Mouse (Mus musculus) cerebellum, postnatal 36 days (tissue): ENCODE data around the gene Nrn1l.

Experiments used
- DNase-seq, 2 experiments: peaks; one replicate each; pipeline ENCODE4 v3.0.0; 2021 to 2022; ENCODE audit warnings: mixed read lengths in 2 of 2

The Nrn1l gene

DNA sequence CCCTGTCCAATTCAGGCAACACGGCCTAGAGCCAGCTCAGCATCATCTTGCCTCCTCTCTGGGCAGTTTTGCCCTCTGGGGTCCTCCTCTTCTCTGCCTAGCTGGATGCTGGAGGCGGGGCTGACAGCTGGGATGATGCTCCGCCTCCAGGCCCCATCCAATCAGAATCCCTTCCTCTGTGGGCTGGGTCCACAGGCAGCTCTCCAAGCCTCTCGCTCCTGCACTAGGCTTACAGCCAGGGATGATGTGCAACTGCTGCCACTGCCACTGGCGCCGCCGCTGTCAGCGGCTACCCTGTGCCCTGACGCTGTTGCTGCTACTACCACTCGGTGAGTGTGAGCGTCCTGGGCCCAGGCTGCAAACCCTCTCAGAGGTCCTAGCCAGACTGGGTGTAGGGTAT lies at the start of gene Nrn1l:
Gene Nrn1l (plus strand): TSS at position 229 of the 400 bp plus-strand sequence.
- peak in 1 of 2 experiments; percentile 36 for DNase-seq

DNA sequence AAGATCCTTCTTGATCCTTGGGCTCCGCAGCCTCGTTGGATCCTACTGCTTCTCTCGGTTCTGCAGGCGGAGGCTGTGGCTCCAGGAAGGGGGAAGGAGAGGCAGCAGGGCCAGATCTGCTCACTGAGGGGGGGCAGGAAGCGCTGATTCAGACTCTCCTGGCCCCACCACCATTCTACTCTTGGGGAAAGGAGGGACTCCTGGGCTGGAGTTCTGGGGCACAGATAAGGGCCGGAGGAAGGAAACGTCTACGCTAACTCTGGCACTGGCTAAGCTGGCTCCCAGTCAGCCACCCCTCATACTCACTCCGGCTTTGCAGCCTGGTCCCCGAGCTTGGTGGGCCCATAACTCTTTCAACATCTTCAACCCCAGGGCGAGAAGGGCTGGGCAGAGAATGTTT lies 46.7 kb upstream of the Nrn1l start:
- no peak for DNase-seq

DNA sequence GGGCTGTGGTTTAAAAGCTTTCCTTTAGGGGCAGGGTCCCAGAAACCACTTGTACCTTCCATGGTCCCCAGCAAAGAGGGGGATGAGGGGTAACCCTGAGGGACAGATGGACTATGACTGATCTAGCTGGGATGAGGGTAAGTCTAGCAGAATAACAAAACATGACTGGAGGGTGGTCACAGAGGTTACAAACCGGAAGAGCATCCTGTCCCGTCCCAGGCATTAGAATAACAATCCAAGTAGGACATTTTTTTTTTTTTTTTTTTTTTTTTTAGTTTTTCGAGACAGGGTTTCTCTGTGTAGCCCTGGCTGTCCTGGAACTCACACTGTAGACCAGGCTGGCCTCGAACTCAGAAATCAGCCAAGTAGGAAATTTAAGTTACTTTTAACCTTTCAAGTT lies 43.4 kb upstream of the Nrn1l start:
- no peak for DNase-seq

DNA sequence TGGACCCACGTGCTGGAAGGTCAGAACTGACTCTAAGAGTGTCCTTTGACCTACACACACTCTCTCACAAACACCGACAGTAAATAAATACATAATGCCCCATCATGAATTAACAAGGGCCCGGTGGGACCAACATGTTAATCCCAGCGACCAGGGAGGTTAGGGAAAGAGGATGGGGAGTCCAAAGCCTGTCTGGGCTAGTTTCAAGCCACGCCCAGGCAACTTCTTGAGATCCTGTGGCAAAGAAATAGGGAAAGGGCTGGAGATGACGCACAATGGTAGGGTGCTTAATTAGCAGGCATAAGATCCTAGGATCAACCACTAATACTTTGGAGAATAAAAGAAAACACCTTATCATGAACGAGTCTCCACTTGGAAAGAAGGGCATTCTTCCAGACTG lies 42.8 kb upstream of the Nrn1l start:
- DNase-seq, result no peak

DNA sequence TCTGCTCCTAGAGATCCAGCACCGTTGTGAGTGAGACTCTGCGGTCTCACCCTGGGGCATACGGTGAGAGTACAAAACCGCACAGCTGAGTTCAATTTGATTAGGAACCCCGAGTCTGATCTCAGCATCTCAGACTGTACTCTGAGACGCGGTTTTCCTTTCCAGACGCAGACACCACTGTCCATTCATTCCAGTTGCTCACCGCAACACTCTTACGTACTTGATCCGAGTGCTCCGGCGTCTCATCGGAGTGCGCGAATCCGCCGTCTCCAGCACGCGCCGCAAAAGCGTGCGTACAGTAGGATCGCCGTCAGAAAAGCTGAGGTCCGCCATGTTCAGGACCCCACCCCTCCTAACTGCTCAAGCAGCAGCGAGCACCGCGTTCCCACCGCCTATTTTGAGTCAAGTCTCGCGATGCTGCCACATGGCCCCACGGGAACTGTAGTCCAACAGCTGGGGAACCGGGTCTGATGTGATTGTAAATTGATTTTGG lies 41.7 kb upstream of the Nrn1l start:
- DNase-seq, result peak; percentile 80 to 81

DNA sequence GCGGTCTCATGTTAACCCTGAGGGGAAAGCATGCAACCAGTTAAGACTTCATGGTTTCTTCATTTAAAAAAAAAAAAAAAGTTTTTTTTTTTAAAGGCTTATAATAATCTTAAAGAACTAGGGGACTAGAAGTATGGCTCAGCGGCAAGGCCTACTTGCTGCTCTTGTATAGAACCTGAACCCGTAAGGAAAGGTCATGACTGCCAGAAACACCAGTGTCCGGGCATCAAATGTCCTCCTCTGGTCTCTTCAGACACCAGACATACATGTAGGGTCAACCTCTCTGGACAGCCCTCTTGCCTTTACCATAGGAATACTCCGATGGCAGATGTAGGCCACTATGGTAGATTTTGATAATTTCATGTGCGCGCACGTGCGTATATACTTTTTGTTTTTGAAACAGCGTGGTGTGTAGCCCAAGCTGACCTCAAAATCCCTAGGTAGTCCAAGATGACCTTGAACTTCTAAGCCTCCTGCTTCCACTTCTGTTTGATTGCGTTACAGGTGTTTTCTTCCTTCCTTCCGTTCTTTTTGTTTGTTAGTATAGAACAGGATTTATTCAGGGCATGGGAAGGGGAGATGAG lies 41.1 kb upstream of the Nrn1l start:
- no peak for DNase-seq

DNA sequence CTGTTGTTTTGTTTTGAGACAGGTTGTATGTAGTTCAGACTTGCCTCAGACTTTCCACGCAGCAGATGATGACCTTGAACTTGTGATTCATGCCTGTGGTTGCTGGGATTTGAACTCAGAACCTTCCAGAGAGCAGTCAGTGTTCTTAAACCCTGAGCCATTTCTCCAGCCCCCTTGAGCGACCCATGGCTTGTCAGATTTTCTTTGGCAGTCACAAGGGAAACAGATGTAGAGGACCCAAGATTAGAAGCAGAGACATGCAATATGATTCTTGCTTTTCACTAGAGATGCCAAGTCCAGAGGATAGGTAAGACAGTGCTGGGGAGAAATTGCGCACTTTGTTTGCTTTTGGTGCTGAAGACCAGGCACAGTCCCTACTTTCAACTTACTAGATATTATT lies 40.2 kb upstream of the Nrn1l start, which contains the start of gene Cenpt:
Gene Cenpt (minus strand): TSS at position 101 of the 400 bp plus-strand sequence.
- no peak for DNase-seq

DNA sequence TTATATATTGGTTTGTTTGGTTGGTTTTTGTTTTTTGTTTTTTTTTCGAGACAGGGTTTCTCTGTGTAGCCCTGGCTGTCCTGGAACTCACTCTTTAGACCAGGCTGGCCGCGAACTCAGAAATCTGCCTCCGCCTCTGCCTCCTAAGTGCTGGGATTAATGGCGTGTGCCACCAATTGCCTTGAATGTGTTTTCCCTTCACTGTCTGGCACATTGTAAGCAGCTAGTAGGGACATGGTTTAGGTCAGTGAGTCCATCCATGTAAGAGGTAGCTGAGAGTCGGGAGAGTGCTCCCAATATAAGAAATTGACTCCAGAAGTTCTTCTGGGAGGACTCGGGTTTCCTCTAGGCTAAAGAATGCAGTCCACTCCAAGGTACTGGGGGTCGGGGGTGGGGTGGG lies 39.1 kb upstream of the Nrn1l start:
- DNase-seq, result no peak

DNA sequence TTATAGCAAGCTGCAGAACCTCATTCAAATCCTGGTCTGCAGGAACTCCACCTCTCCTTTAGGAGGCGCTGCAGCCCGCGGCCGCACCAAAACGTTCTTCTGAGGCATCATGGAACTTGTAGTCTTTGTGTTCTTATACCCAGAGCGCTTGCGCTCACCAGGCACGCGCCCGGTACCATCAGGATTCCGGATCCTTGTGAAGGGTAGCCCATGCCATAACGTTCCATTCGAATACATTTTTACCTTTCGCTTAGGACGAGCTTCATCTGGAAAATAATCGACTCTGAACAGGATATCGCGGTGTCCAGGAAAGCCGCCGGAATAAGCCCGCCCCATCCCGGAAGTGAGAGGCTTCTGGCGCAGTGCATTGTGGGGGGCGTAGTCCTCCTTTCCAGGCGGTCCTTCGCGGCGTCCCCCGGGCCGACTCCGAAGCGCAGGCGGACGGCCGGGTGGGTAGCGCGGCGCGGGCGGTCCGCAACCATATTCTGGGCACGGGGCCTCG lies 38.6 kb upstream of the Nrn1l start, which contains the start of gene Thap11:
Gene Thap11 (plus strand): TSS at position 418 of the 502 bp plus-strand sequence.
- peak; percentile 90 for DNase-seq

DNA sequence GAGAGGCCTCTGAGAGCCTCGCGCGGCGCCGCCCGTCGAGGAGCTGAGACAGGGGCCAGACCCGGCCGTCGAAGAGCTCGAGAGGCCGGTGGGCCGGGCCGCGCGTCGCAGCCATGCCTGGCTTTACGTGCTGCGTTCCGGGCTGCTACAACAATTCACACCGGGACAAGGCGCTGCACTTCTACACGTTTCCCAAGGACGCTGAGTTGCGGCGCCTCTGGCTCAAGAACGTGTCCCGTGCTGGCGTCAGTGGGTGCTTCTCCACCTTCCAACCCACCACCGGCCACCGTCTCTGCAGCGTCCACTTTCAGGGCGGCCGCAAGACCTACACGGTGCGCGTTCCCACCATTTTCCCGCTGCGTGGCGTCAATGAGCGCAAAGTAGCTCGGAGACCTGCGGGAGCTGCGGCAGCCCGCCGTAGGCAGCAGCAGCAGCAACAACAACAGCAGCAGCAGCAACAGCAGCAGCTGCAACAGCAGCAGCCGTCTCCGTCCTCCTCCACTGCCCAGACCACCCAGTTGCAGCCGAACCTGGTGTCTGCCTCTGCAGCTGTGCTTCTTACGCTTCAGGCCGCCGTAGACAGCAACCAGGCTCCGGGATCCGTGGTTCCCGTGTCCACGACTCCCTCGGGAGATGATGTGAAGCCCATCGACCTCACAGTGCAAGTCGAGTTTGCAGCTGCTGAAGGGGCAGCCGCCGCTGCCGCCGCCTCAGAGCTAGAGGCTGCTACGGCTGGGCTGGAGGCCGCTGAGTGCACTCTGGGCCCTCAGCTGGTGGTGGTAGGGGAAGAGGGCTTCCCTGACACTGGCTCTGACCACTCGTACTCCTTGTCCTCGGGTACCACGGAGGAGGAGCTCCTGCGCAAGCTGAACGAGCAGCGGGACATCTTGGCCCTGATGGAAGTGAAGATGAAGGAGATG lies 37.9 kb upstream of the Nrn1l start:
- DNase-seq, result peak; percentile 45 to 50

DNA sequence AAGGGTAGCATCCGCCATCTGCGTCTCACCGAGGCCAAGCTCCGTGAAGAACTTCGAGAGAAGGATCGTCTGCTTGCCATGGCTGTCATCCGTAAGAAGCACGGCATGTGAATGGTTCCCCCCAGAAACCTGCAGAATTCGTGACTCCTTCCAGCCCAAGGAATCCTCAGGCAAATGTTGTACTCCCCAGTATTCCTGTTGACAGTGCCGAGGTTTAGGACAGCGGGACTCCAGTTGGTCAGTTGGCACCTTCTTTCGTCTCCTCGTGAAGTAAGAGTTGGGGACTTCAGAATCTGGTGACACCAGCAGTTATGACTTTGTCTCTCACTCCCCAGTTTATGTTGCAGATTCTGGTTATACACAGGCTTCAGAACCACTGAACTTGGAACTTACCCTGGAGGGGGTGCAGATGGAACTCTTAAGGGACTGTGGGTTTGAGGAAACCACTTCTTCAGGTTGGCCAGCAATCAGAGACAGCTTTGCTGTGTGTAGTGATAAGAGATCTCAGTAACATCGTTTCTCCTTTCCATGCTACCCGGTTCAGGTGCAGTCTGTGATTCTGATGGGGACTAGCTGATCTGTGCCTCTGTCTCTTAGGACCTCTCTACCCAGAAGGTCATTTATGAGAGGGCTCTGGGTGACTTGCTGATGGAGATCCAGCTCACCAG lies 37.1 kb upstream of the Nrn1l start:
- DNase-seq, result no peak

DNA sequence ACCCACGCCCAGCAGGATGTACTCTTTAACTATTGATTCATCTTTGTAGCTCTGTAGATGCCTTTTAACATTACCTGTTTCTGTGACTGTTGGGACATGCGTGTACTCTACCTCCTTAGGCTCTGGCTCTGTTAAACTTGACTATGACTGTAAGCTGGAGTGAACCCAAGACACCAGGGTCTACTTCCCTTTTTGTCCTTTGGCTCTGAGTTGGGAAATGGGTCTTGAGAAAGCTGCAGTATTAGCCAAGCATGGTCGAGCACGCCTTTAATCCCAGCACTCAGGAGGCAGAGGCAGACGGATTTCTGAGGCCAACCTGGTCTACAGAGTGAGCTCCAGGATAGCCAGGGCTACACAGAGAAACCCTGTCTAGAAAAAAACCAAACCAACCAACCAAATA lies 34.9 kb upstream of the Nrn1l start:
- DNase-seq, result no peak

DNA sequence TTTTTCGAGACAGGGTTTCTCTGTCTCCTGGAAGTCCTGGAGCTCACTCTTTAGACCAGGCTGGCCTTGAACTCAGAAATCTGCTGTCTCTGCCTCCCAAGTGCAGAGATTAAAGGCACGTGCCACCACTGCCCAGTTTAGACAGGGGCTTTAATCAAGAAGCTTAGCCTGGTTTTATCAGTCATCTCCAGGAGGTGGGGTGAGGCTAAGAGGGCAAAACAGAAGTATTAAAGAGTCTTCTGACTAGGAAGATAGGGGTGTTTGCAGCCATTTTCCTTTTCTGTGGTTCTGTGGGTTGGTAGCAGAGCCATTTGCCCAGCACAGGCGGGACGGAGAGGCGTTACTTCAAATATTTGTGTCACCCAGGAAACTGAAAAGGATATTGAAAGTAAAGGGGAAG lies 34.1 kb upstream of the Nrn1l start:
- DNase-seq, result no peak

DNA sequence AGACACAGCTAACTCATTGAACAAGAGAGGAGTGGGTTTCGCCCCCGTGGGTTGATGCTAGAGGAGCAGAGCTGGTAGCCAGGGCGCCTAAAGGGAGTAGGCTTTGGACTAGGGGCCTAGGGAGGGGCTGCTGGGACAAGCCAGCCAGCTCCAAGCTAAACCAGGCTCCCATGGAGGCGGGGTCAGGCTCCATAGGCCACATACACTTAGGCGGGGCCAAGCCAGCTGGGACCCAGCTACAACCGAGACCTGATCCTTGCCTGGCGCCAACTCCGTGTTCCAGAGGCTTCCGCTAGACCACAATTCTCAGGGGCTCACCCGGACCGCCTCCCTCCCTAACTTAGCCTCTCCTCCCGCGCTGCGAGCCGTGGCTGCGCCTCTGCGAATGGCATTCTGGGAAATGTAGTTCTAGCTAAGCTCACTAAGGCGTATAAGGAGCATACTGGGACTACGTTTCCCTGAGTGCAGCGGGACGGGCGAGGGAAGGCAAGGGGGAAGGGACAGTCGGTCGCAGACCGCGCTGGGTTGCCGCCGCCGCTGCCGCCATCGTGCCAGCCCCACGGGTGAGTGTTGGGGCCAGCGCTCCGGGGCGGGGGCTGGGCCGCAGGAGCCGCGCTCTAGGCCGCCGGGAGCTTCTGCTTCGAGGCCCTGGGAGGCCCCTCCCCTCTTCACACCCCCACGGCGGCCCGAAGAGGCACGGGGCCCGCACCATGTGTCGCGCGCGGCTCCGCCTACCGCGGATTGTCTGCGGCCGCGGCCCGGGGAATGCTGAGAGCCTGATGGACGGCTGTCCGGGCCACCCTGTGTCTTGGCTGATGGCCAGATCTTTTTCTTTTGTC lies 33.0 kb upstream of the Nrn1l start, which contains the start of gene Nutf2:
Gene Nutf2 (plus strand): TSS at position 438 of the 839 bp plus-strand sequence.
- DNase-seq, result peak; percentile 85 to 89

DNA sequence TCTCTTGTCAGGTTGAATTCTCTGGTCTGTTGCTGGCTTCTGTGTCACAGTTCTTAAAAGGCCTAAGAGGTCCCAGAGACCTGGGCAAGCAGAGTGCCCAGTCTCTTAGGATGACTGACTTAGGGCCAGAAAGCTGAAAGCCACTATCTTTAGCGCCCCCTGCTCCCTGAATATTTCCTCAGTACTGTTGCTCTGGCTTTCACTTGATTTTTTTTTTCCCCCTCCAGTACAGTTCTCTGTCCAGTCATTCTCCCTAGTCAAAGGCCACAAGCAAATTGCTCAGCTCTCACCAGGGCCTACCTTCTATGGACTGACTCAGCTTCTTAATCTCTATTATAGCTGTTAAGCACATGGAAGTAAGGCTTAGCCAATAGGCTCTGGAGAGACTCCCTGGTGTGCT lies 31.4 kb upstream of the Nrn1l start:
- no peak for DNase-seq

DNA sequence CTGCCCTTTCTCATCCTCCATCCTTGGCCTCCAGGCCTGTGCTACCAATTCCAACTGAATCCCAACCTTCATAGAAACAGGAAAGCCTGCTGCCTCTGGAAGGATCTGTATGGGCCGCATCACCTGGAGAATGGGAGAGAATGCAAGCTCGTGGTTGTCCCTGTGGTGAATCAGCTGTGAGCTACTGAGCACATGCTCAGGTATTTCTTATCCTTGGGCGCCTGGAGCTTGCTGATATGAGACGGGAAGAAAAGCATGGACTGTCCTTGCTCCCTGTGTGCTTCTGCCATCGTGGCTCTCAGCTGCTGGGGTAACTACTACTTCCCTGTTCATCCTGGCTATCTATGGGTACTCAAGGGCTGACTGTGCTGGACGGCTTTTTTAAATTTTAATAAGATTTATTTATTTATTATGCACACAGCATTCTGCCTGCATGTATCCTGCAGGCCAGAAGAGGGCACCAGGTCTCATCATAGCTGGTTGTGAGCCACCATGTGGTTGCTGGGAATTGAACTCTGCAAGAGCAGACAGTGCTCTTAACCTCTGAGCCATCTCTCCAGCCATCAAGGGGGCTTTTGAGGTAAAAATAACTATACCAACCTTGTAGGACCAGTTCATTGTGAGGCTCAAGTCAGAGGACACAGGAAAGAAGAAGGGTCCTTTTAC lies 26.9 kb upstream of the Nrn1l start:
- no peak for DNase-seq

DNA sequence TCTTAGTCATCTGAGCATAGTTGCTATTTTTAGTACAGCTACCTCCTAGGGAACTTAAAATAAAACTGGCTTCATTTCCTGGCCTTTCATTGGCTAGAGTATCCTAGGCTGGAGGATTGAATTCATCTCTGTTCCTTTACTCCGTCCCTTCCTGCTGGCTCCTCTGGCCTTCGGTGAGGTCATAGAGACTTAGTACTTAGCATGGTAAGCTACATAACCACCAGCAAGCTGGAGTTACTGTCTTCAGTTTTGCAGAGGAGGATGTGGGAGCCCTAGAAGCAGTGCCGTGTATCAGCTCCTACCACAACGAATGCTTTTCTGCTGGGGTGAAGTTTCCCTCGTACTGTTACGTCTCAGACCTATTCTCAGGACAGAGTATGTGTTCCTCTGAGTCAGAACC lies 19.1 kb upstream of the Nrn1l start:
- peak; percentile 43 to 66 for DNase-seq

DNA sequence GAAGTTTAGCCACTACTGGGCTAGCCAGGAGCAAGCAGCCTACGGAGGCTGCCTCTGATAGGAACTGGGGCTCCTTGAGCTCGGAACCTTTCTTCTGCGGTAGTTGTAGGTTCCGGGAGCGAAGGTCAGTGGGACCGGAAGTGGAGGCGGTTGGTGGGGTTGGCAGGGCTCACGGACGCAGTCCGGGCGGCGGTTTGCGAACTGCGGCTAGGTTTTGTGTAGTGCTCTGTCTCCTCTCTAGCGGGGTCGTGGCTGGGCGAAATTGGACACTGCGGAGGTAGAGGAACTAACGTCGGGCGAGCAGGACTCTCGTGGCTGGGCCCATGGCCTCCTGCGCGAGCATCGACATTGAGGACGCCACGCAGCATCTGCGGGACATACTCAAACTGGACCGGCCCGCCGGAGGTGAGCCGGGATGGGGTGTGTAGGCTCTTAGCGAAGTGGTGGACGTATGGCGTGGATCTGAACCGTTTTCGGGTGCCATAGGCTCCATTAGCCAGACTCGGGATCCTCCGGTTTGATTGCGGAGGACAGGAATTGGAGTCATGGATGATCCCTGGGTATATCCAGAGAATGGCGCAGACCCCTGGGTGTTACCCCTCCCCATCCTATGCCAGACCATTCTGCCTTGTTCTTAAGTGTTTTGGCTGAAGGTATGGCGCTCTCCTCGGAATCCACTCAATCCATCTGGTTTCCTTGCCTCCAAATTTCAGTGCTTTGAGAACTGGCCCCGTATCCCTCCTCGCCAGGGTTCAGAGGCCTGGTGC lies 12.4 kb upstream of the Nrn1l start, which contains the start of gene Edc4:
Gene Edc4 (plus strand): TSS at position 128 of the 767 bp plus-strand sequence.
- DNase-seq, result peak; percentile 86 to 92

DNA sequence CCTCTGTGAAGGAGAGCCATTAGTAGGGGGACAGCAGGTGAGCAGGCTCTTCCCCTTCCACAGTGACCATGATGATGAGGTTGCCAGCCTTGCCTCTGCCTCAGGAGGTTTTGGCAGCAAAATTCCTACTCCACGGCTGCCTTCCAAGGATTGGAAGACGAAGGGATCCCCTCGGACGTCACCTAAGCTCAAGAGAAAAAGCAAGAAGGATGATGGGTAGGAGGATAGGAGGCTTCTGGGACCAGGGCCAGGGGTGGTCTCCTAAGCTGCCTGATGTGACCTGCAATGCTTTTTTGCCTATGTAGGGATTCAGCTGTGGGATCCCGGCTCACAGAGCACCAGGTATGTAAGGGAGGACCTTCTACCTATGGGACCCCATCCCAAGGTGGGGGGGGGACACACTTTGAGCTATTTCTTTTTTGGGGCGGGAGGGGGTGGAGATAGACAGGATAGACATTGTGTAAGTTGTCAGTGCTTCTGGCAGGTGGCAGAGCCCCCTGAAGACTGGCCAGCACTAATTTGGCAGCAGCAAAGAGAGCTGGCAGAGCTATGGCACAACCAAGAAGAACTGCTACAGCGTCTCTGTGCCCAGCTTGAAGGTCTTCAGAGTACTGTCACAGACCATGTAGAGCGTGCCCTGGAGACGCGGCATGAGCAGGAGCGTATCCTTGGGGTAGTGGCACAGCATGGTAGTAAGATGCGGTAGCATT lies 3.5 kb upstream of the Nrn1l start:
- DNase-seq, result no peak

DNA sequence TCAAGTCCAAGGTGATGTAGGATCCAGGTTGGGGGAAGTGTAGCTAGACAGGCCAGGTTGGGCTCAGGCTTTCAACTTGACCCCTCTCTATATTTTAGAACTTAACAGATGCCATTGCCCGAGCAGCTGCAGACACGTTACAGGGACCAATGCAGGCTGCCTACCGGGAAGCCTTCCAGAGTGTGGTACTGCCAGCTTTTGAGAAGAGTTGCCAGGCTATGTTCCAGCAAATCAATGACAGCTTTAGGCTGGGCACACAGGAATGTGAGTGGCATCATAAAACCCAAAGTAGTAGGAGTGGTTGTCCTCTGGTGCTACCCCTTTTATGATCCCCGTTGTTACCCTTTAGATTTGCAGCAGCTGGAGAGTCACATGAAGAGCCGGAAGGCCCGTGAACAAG lies 2.5 kb upstream of the Nrn1l start:
- no peak for DNase-seq
